Mouse (Mus musculus) hindbrain, embryonic 13.5 days (tissue): ENCODE measurements around the gene Phactr4. TPM values are rescaled to one million over a fixed set of nuclear protein-coding genes. Genes with fewer than 3 reads are reported as not detected.

Experiments
- ATAC-seq: fragments of 200-750 bp; cut with Nextera tagmentation; 2 replicates; pipeline ENCODE4 v1.8.0; 2017; ENCODE audit warnings: moderate TSS enrichment; ENCODE audit not compliant: low FRiP score
- H3K27ac ChIP-seq: fragments of 300-500 bp; sonication (generic); 2 replicates; pipeline ENCODE4 v1.5.1; 2015; ENCODE audit warnings: inconsistent platforms, mild to moderate bottlenecking, moderate library complexity
- H3K27me3 ChIP-seq: fragments of 300-500 bp; sonication (generic); 2 replicates; pipeline ENCODE4 v1.6.1; 2015; ENCODE audit warnings: mild to moderate bottlenecking, inconsistent platforms
- H3K36me3 ChIP-seq: fragments of 300-500 bp; sonication (generic); 2 replicates; pipeline ENCODE4 v1.6.1; 2015; ENCODE audit warnings: mild to moderate bottlenecking, inconsistent platforms
- H3K4me1 ChIP-seq: fragments of 300-500 bp; sonication (generic); replicated peaks from 2 replicates; pipeline ENCODE4 v1.6.1; 2015; ENCODE audit warnings: inconsistent platforms
- H3K4me2 ChIP-seq: fragments of 300-500 bp; sonication (generic); 2 replicates; pipeline ENCODE4 v1.6.1; 2015; ENCODE audit warnings: inconsistent platforms, mild to moderate bottlenecking, moderate library complexity
- H3K4me3 ChIP-seq: fragments of 300-500 bp; sonication (generic); 2 replicates; pipeline ENCODE4 v1.5.1; 2015; ENCODE audit warnings: mild to moderate bottlenecking, inconsistent platforms
- H3K9ac ChIP-seq: fragments of 300-500 bp; sonication (generic); 2 replicates; pipeline ENCODE4 v1.6.1; 2015; ENCODE audit warnings: mild to moderate bottlenecking, inconsistent platforms
- H3K9me3 ChIP-seq: fragments of 300-500 bp; sonication (generic); 2 replicates; pipeline ENCODE4 v1.6.1; 2016; ENCODE audit warnings: inconsistent platforms
- WGBS: fragments of 180-500 bp; shearing (Covaris S2); methylation state at CpG from one replicate; pipeline ENCODE4 v1.1.7; 2015; 5-methylcytosine and 5-hydroxymethylcytosine counted together
- polyA plus RNA-seq: library from polyadenylated mRNA; unstranded; fragments of >200 nt; fragmentation: Nextera tagmentation; extraction: Ambion mirVana; gene quantifications from 2 replicates; pipeline ENCODE4 v1.2.1, GENCODE M21; 2015

Gene Phactr4
- 10.5 and 11.5 TPM in 2 replicates for polyA plus RNA-seq

DNA sequence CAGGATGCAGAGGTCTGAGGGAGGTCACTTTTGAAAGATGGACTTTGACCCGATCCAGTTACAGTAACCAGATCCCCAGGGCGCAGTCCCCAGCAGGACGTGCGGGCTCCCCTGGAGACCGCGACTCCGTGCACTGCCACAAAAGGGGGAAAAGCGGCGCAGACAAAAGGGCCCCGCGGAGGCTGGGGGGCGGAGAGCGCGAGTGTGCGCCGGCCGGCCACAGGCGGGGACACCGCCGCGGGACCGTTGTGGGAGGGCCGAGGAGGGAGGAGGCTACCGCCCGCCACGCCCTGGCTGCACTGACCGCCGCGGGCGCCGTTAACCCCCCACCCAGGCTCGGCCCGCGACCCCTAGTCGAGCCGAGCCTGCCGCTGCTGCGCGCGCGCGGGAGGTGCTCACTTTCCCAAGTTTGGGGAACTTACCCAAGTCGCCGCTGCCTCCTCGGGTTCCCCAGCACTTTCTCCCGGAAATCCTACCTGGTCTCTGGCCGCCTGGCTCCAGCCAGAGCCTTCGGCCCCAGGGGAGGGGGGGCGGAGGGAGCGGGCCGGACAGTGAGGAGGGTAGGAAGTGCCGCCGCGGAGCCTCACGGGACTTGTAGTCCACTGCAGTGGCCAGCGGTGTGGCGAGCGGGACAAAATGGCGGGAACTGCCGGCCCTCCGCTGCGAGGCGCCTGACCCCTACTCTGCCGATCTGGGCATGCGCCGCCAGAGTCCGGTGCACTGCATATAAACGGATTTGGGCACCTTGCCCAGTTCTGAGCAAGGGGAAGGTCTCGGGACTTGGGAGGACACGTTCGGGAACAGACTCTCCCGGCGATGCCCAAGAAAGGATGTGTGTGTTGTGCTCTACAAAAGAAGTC, at the start of gene Phactr4:
Gene Phactr4, minus strand, starts transcription at position 567 of the 860 bp plus-strand sequence.
- H3K27ac ChIP-seq, result peak within 1 kb of the TSS; percentile 91
- H3K4me3 ChIP-seq, result peak within 1 kb of the TSS; percentile 89
- peaks cover 16% of the 10 kb centered on the region for H3K4me1 ChIP-seq
- under 1% methylated on average over 68 of the region's 73 CpGs for WGBS
- no peaks in the 10 kb centered on the region for H3K9me3 ChIP-seq
- peak within 1 kb of the TSS; percentile 75 for H3K4me2 ChIP-seq
- no peaks in the 10 kb centered on the region for H3K36me3 ChIP-seq
- ATAC-seq, result peak; percentile 99
- H3K9ac ChIP-seq, result peak within 1 kb of the TSS; percentile 84
- no peaks in the 10 kb centered on the region for H3K27me3 ChIP-seq

DNA sequence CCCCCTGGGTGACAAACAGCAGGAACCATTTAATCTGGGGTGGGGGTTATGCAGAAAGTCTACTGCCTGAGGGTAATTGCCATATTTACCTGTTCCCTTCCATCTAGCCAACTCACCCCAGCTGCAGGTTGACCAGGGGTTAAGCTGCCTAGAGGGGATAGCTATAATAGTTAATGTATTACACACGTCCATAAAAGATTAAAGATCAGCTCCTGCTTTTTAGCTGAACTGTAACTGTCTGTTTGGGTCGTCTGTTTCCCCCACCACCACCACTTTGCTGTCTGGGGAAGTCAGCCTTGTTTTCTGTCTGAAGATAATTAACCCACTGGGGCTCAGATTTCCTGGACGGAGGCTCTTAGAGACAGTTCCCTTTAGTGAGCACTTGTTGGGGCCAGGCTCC, 47.6 kb upstream of the Phactr4 start:
- Histone ChIP-seq H3K36me3 (no peaks in the 10 kb centered on the region), H3K27me3 (no peaks in the 10 kb centered on the region), H3K4me3 (no peak overlapping the region), H3K9ac (no peak overlapping the region), H3K9me3 (no peaks in the 10 kb centered on the region), H3K4me1 (no peaks in the 10 kb centered on the region), H3K27ac (no peak overlapping the region), H3K4me2 (no peak overlapping the region)
- WGBS, result 26% methylated on average over 3 of the region's 3 CpGs
- ATAC-seq, result no peak

GRCm38 (mm10) chr4:132464255-132464613, 41.9 kb upstream of the Phactr4 start:
- ATAC-seq, result peak; percentile 44
- peak overlapping the region; percentile 89 for H3K4me3 ChIP-seq
- no peaks in the 10 kb centered on the region for H3K27me3 ChIP-seq
- WGBS, result 0% methylated on average over 5 of the region's 5 CpGs
- peaks cover 25% of the 10 kb centered on the region for H3K4me1 ChIP-seq
- H3K4me2 ChIP-seq, result peak overlapping the region; percentile 91
- peak overlapping the region; percentile 84 for H3K9ac ChIP-seq
- no peaks in the 10 kb centered on the region for H3K9me3 ChIP-seq
- peak overlapping the region; percentile 40; the same call in 1 of the 2 replicates for H3K27ac ChIP-seq
- H3K36me3 ChIP-seq, result peaks cover 18% of the 10 kb centered on the region

DNA sequence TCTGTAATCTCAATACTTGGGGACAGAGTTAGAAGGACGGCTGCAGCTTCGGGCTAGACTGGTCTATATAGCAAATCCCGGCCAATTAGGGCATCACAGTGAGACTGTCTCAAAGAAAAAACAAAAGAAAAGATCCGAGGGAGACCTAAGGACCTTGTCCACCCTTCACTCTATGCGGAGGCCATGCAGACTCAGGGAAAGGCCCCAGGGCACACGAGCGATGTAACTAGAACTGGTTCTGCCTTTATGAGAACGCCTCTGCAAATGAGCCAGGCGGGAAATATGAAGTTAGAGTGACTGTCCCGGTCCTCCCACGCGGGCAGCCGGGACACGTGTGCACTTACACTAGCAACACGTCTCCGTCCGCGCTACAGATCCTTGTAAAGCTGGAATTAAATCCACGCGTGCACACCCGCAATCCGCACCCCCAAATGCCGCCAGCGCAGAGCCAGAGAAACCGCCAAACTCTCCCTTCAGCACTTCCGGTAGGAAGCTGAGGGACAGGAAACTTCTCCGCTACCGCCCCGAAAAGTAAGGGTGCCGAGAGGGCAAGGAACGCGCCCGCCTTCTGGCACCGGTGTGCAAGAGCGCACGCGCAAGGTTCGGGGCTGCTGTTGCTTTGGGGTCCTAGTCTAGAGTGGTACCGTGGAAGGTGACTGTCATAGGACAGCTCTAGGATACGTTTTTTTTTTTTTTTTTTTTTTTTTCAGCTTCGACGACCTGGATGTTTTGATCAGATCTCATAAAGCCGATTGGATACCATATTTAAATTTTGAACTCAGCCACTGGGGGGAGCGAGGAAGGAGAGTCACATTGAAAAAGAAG, 41.4 kb upstream of the Phactr4 start, which contains the start of gene Med18:
Gene Med18, minus strand, starts transcription at position 492 of the 825 bp plus-strand sequence.
- Histone ChIP-seq H3K9ac (peak within 1 kb of the TSS; percentile 84), H3K4me3 (peak within 1 kb of the TSS; percentile 89), H3K27me3 (no peaks in the 10 kb centered on the region), H3K4me1 (peaks cover 25% of the 10 kb centered on the region), H3K9me3 (no peaks in the 10 kb centered on the region), H3K36me3 (peaks cover 21% of the 10 kb centered on the region), H3K4me2 (peak within 1 kb of the TSS; percentile 91), H3K27ac (peak within 1 kb of the TSS; percentile 40)
- ATAC-seq, result peak; percentile 96
- WGBS, result under 1% methylated on average over 44 of the region's 44 CpGs

DNA sequence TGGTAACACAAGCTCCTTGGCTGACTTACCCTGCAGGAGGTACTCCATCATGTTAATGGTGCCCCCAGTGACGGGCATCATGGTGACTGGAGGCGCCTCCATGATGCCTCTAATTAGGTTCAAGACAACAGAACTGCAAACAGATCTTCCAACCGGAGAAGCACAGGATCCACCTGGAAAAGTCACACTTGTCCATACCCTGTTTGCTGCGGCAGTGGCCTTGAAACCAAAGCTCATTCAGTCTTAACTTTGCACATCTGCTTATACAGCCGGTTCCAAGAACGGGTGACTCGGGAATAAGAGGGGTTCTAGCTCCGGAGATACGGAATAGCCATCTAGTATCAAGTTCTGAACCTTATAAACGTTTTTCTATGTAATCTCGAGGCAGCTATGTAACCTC, 40.5 kb upstream of the Phactr4 start:
- Histone ChIP-seq H3K27ac (no peak overlapping the region), H3K9me3 (no peaks in the 10 kb centered on the region), H3K9ac (peak overlapping the region; percentile 84), H3K4me3 (peak overlapping the region; percentile 89), H3K27me3 (no peaks in the 10 kb centered on the region), H3K4me1 (peaks cover 25% of the 10 kb centered on the region), H3K36me3 (peaks cover 28% of the 10 kb centered on the region), H3K4me2 (peak overlapping the region; percentile 91)
- WGBS, result 18% methylated on average over 11 of the region's 11 CpGs
- ATAC-seq, result no peak

- no peak overlapping the region for H3K4me3 ChIP-seq
- H3K27me3 ChIP-seq, result no peaks in the 10 kb centered on the region
- no peak overlapping the region for H3K9ac ChIP-seq
- no peak overlapping the region for H3K27ac ChIP-seq
- H3K9me3 ChIP-seq, result no peaks in the 10 kb centered on the region
- ATAC-seq, result no peak
- WGBS, result 86% methylated on average over 8 of the region's 8 CpGs
- H3K4me2 ChIP-seq, result no peak overlapping the region
- H3K4me1 ChIP-seq, result peaks cover 25% of the 10 kb centered on the region
- peaks cover 38% of the 10 kb centered on the region for H3K36me3 ChIP-seq
Observed at GRCm38 (mm10) chr4:132460225-132460624, 37.9 kb upstream of the Phactr4 start.

DNA sequence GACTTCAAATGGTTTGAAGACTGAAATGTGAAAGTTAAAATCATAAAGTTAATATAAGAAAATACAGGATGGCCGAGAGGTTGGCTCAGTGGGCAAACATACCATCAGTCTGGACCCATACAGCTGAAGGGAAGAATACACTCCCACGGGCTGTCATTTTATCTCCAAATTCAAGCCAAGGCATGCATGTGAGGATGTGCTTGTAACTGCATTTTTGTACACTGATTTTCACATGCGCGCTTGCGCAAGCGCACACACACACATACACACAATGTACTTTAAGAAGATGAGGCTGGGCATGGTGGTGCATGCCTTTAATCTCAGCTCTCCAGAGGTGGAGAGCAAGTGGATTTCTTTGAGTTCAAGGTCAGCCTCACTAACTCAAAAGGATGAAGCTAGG, 33.3 kb upstream of the Phactr4 start:
- Histone ChIP-seq H3K27ac (no peak overlapping the region), H3K9me3 (no peaks in the 10 kb centered on the region), H3K27me3 (no peaks in the 10 kb centered on the region), H3K4me1 (no peaks in the 10 kb centered on the region), H3K36me3 (peaks cover 33% of the 10 kb centered on the region), H3K9ac (no peak overlapping the region), H3K4me2 (no peak overlapping the region), H3K4me3 (no peak overlapping the region)
- ATAC-seq, result no peak
- WGBS, result 94% methylated on average over 6 of the region's 6 CpGs

DNA sequence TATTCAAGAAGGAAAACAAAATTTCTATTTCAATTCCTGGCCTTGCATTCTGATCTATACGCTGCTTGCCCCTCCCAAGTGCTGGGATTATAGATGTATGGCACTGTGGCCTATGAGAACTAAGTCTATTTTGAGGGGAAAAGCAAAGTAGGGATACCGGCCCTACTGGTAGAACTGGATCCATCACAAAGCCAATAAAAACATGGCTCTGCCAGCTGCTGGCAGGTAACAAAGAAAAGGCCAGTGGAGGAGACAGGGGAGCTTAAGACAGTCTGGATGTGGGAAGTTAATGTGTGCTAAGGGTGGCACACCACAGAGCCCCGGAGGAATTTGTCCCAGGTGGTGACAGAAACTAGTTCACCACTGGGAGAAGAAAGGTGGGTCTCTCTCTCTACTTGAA, 32.9 kb upstream of the Phactr4 start:
- Histone ChIP-seq H3K4me3 (no peak overlapping the region), H3K9ac (no peak overlapping the region), H3K4me1 (no peaks in the 10 kb centered on the region), H3K36me3 (peaks cover 29% of the 10 kb centered on the region), H3K4me2 (no peak overlapping the region), H3K27ac (no peak overlapping the region), H3K27me3 (no peaks in the 10 kb centered on the region), H3K9me3 (no peaks in the 10 kb centered on the region)
- no peak for ATAC-seq
- 91% methylated on average over 3 of the region's 3 CpGs for WGBS

DNA sequence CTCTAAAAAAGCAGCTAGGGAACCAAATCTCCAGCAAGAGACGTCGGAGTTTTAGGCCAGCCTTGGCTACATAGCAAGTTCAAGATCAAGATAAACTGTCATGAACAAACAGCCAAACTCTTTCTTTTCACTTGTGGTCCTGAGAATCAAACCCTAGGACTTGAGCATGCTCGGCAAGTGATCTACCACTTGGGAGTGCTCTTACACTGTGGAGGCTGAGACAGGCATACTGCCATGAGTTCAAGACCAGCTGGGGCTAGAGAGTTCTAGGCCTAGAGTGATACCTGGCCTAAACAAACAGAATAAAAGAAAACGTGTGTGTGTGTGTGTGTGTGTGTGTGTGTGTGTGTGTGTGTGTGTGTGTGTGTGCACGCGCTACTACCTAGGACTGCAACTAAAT, 31.9 kb upstream of the Phactr4 start:
- no peaks in the 10 kb centered on the region for H3K27me3 ChIP-seq
- H3K9ac ChIP-seq, result no peak overlapping the region
- H3K9me3 ChIP-seq, result no peaks in the 10 kb centered on the region
- H3K4me1 ChIP-seq, result no peaks in the 10 kb centered on the region
- H3K36me3 ChIP-seq, result peaks cover 19% of the 10 kb centered on the region
- no peak overlapping the region for H3K27ac ChIP-seq
- H3K4me3 ChIP-seq, result no peak overlapping the region
- no peak for ATAC-seq
- 85% methylated on average over 6 of the region's 6 CpGs for WGBS
- H3K4me2 ChIP-seq, result no peak overlapping the region

GRCm38 (mm10) chr4:132449778-132450177, 27.5 kb upstream of the Phactr4 start:
- no peak overlapping the region for H3K4me2 ChIP-seq
- no peak overlapping the region for H3K27ac ChIP-seq
- H3K27me3 ChIP-seq, result no peaks in the 10 kb centered on the region
- ATAC-seq, result no peak
- no peaks in the 10 kb centered on the region for H3K36me3 ChIP-seq
- no peak overlapping the region for H3K4me3 ChIP-seq
- no peak overlapping the region for H3K9ac ChIP-seq
- 89% methylated on average over 3 of the region's 3 CpGs for WGBS
- no peaks in the 10 kb centered on the region for H3K9me3 ChIP-seq
- H3K4me1 ChIP-seq, result no peaks in the 10 kb centered on the region

- WGBS, result 84% methylated on average over 12 of the region's 12 CpGs
- Histone ChIP-seq H3K27me3 (no peaks in the 10 kb centered on the region), H3K9ac (no peak overlapping the region)
Observed at GRCm38 (mm10) chr4:132446105-132446504, 23.8 kb upstream of the Phactr4 start.

DNA sequence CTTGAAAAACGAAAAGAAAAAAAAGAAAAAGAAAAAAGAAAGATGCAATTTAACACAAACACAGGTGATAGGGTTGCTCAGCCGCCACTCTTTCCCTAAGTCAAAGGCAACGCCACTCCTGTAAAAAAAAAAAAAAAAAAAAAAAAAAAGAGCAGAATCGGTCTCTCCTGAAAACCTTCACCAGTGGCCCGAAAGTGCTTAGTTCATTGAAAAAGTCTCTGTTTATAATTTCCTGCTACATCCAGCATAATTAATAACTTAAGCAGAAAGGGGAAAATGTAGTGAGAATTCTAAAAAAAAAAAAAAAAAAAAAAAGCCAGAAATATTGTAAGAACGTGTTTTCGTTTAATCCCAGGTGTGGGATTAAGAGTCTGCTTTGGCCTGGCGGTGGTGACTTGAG, 22.2 kb upstream of the Phactr4 start:
- WGBS, result 88% methylated on average over 8 of the region's 8 CpGs
- H3K9me3 ChIP-seq, result no peaks in the 10 kb centered on the region

More at GRCm38 (mm10) chr4:132446105-132446504, 23.8 kb upstream of the Phactr4 start:
- H3K4me3 ChIP-seq, result no peak overlapping the region
- H3K36me3 ChIP-seq, result no peaks in the 10 kb centered on the region
- H3K4me2 ChIP-seq, result no peak overlapping the region
- no peaks in the 10 kb centered on the region for H3K4me1 ChIP-seq
- ATAC-seq, result no peak
- no peak overlapping the region for H3K27ac ChIP-seq
- H3K9me3 ChIP-seq, result no peaks in the 10 kb centered on the region

More for the DNA sequence above, 22.2 kb upstream of the Phactr4 start:
- no peak overlapping the region for H3K9ac ChIP-seq
- no peak overlapping the region for H3K27ac ChIP-seq
- H3K27me3 ChIP-seq, result no peaks in the 10 kb centered on the region
- no peak for ATAC-seq
- H3K4me1 ChIP-seq, result no peaks in the 10 kb centered on the region
- no peaks in the 10 kb centered on the region for H3K36me3 ChIP-seq
- no peak overlapping the region for H3K4me2 ChIP-seq
- no peak overlapping the region for H3K4me3 ChIP-seq
